Mouse (Mus musculus) liver, postnatal 0 days (tissue): ENCODE results near the gene Fam107b.

Experiments used
- CTCF ChIP-seq: sonication (generic); IDR thresholded peaks from 2 replicates; pipeline ENCODE4 v1.5.1; 2016; ENCODE audit warnings: antibody characterized with exemption, low read depth
- EP300 ChIP-seq: IDR thresholded peaks from 2 replicates; pipeline ENCODE4 v1.6.1; 2016; ENCODE audit warnings: antibody characterized with exemption, low read depth, mild to moderate bottlenecking

DNA sequence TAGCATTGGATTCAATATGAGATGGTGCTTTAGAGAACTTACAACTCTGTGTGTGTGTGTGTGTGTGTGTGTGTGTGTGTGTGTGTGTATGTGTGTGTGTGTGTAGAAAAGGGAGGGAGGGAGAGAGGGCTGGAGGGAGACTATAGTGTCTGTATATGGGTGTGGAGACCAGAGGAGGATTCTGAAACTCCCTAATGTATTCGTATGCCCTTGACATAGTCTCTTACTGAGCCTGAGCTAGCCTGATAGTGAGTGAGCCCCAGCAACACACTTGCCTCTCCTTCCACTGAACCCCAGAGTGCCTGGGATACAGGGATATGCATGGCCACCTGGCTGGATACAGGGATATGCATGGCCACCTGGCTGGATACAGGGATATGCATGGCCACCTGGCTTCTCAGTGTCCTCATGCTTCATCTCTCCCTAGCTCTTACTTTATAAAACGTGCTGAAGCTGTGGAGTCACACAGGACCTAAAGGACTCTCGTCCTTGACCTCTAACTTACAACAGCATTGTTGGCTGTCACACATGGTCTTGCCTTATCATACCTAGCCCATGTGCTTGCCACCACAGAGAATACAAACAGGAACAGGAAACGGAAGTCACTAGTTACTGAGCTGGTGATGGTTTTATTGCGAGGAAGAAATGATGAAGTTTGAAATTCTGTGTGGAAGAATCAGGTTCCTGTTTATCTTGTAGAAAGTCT, 157.1 kb downstream of the Fam107b start:
- TF ChIP-seq EP300 (peak; percentile 48; the same call in 1 of the 2 replicates), CTCF (no peak)
